8 mouse cellular contexts compared by ENCODE assay signal in genomic region chr15:83148395-83148794, GRCm38 (mm10). TPM values are rescaled to one million over a fixed set of nuclear protein-coding genes. Genes with fewer than 3 reads are reported as not detected.
DNase-seq lines count a peak whose midpoint lies in the region; ATAC-seq and TF ChIP-seq lines count a peak whose summit lies in the region.

No protein-coding gene starts in this region.

- peaks cover 10% of the 10 kb centered on the region for H3K4me1 ChIP-seq in heart, postnatal 0 days (ENCODE audit: control insufficient read depth, insufficient read depth)
- peaks cover 10% of the 10 kb centered on the region for H3K4me1 ChIP-seq in forebrain, embryonic 14.5 days (ENCODE audit: control insufficient read depth, insufficient read depth, low read length)
- peaks cover 19% of the 10 kb centered on the region for H3K4me1 ChIP-seq in liver, embryonic 16.5 days (ENCODE audit: control insufficient read depth, low read depth, low read length)

- peak overlapping the region; percentile 97 for H3K4me3 ChIP-seq in heart, postnatal 0 days (ENCODE audit: low read depth, low read length)
- peak overlapping the region; percentile 89 for H3K4me3 ChIP-seq in forebrain, embryonic 14.5 days (ENCODE audit: low read depth, low read length)
- H3K4me3 ChIP-seq in liver, embryonic 16.5 days (ENCODE audit: low read depth, low read length): peak overlapping the region; percentile 99

- TF ChIP-seq CTCF in heart, postnatal 0 days (IDR thresholded peaks at IDR 0.05; ENCODE audit: low read depth): no peak

- TF ChIP-seq EP300 in heart, postnatal 0 days (IDR thresholded peaks at IDR 0.05; ENCODE audit: low read depth): no peak

- WGBS in heart, postnatal 0 days: 2% methylated on average over 21 of the region's 21 CpGs
- WGBS in forebrain, embryonic 14.5 days: 3% methylated on average over 21 of the region's 21 CpGs
- 2% methylated on average over 21 of the region's 21 CpGs for WGBS in liver, embryonic 16.5 days (ENCODE audit: insufficient replicate concordance)

- ATAC-seq in heart, postnatal 0 days (ENCODE audit: insufficient read depth, low read depth): no peak
- ATAC-seq in forebrain, embryonic 14.5 days: no peak
- ATAC-seq in liver, embryonic 16.5 days (ENCODE audit: low read depth): no peak
- ATAC-seq in frontal cortex, adult (ENCODE audit: low TSS enrichment): no peak

- H3K27me3 ChIP-seq in heart, postnatal 0 days (ENCODE audit: control insufficient read depth, insufficient read depth, low read length): no peaks in the 10 kb centered on the region
- no peaks in the 10 kb centered on the region for H3K27me3 ChIP-seq in forebrain, embryonic 14.5 days (replicated peaks; ENCODE audit: control insufficient read depth, insufficient read depth, low read length)
- no peaks in the 10 kb centered on the region for H3K27me3 ChIP-seq in liver, embryonic 16.5 days (ENCODE audit: control insufficient read depth, insufficient read depth, low read depth, low read length)

- H3K27ac ChIP-seq in heart, postnatal 0 days (ENCODE audit: low read depth): peak overlapping the region; percentile 96
- H3K27ac ChIP-seq in forebrain, embryonic 14.5 days (ENCODE audit: low read depth, low read length): peak overlapping the region; percentile 97
- H3K27ac ChIP-seq in liver, embryonic 16.5 days (ENCODE audit: low read length): peak overlapping the region; percentile 99

- peak overlapping the region; percentile 66 for H3K4me2 ChIP-seq in heart, postnatal 0 days (ENCODE audit: low read depth, low read length)
- H3K4me2 ChIP-seq in forebrain, embryonic 14.5 days (ENCODE audit: low read length): peak overlapping the region; percentile 77
- peak overlapping the region; percentile 93 for H3K4me2 ChIP-seq in liver, embryonic 16.5 days (ENCODE audit: low read depth, low read length)

- DNase-seq in heart, postnatal 0 days (ENCODE audit: low spot score): no peak
- DNase-seq in heart, adult 8-10 months (ENCODE audit: low spot score): no peak
- peak; percentile 73 for DNase-seq in MN1 (ENCODE audit: low spot score)
- peak; percentile 3 for DNase-seq in forebrain, embryonic 14.5 days (ENCODE audit: low spot score)
- DNase-seq in B cell, adult 2 months: no peak
- DNase-seq in kidney, adult 18-20 months: no peak

- H3K9me3 ChIP-seq in heart, postnatal 0 days (replicated peaks; ENCODE audit: control insufficient read depth, low read length): no peaks in the 10 kb centered on the region
- H3K9me3 ChIP-seq in forebrain, embryonic 14.5 days (replicated peaks; ENCODE audit: control insufficient read depth, low read length): no peaks in the 10 kb centered on the region
- no peaks in the 10 kb centered on the region for H3K9me3 ChIP-seq in liver, embryonic 16.5 days (replicated peaks; ENCODE audit: control insufficient read depth, low read length)

- peaks cover 15% of the 10 kb centered on the region for H3K36me3 ChIP-seq in heart, postnatal 0 days (replicated peaks; ENCODE audit: control insufficient read depth, insufficient read depth, low read length)
- peaks cover 20% of the 10 kb centered on the region for H3K36me3 ChIP-seq in forebrain, embryonic 14.5 days (ENCODE audit: control insufficient read depth, insufficient read depth, low read length)
- peaks cover 15% of the 10 kb centered on the region for H3K36me3 ChIP-seq in liver, embryonic 16.5 days (ENCODE audit: control insufficient read depth, insufficient read depth)

- H3K9ac ChIP-seq in heart, postnatal 0 days (replicated peaks; ENCODE audit: low read depth, low read length): peak overlapping the region; percentile 91
- peak overlapping the region; percentile 97 for H3K9ac ChIP-seq in forebrain, embryonic 14.5 days (ENCODE audit: low read length)
- H3K9ac ChIP-seq in liver, embryonic 16.5 days (ENCODE audit: low read depth, low read length): peak overlapping the region; percentile 98

RNA-seq across cellular contexts. Expression of gene Poldip3, which starts 0.8 kb away (rescaled TPM):
- total RNA-seq in heart, postnatal 0 days (2014; rRNA removed; ENCODE audit: low replicate concordance): 60.4 and 63.6 TPM in 2 replicates
- polyA plus RNA-seq in heart, postnatal 0 days (2015; fragmentation: Nextera tagmentation; extraction: Ambion mirVana): 36.4 and 38.3 TPM in 2 replicates
- 10 to 100 TPM; 23.5 to 27.1 (median 26.2) TPM for total RNA-seq in heart, adult 8-10 months (2022)
- polyA plus RNA-seq in forebrain, embryonic 14.5 days (2014; fragmentation: Nextera tagmentation; extraction: Ambion mirVana): 158 and 167 TPM in 2 replicates
- polyA plus RNA-seq in liver, embryonic 16.5 days (2015; fragmentation: Nextera tagmentation; extraction: Ambion mirVana): 54.4 and 55.8 TPM in 2 replicates

RNA-seq across cellular contexts. Expression of gene Cyb5r3, which starts 24.0 kb away (rescaled TPM):
- 125 and 166 TPM in 2 replicates for total RNA-seq in heart, postnatal 0 days (2014; rRNA removed; ENCODE audit: low replicate concordance)
- 113 and 117 TPM in 2 replicates for polyA plus RNA-seq in heart, postnatal 0 days (2015; fragmentation: Nextera tagmentation; extraction: Ambion mirVana)
- total RNA-seq in heart, adult 8-10 months (2022): 100 to 1,000 TPM in 2 of 4 experiments, 10 to 100 TPM in 2; 81.4 to 113 (median 96.2) TPM
- polyA plus RNA-seq in forebrain, embryonic 14.5 days (2014; fragmentation: Nextera tagmentation; extraction: Ambion mirVana): 63.3 and 75.1 TPM in 2 replicates
- polyA plus RNA-seq in liver, embryonic 16.5 days (2015; fragmentation: Nextera tagmentation; extraction: Ambion mirVana): 142 and 171 TPM in 2 replicates

RNA-seq across cellular contexts. Expression of gene Rrp7a, which starts 25.8 kb away (rescaled TPM):
- total RNA-seq in heart, postnatal 0 days (2014; rRNA removed; ENCODE audit: low replicate concordance): 116 and 121 TPM in 2 replicates
- polyA plus RNA-seq in heart, postnatal 0 days (2015; fragmentation: Nextera tagmentation; extraction: Ambion mirVana): 24.6 and 26.2 TPM in 2 replicates
- 10 to 100 TPM; 38.9 to 42.7 (median 40.5) TPM for total RNA-seq in heart, adult 8-10 months (2022)
- 64.2 and 67.3 TPM in 2 replicates for polyA plus RNA-seq in forebrain, embryonic 14.5 days (2014; fragmentation: Nextera tagmentation; extraction: Ambion mirVana)
- polyA plus RNA-seq in liver, embryonic 16.5 days (2015; fragmentation: Nextera tagmentation; extraction: Ambion mirVana): 19.4 and 20.3 TPM in 2 replicates

RNA-seq across cellular contexts. Expression of gene Serhl, which starts 59.1 kb away (rescaled TPM):
- 80.4 and 110 TPM in 2 replicates for total RNA-seq in heart, postnatal 0 days (2014; rRNA removed; ENCODE audit: low replicate concordance)
- polyA plus RNA-seq in heart, postnatal 0 days (2015; fragmentation: Nextera tagmentation; extraction: Ambion mirVana): 81.6 and 84.0 TPM in 2 replicates
- total RNA-seq in heart, adult 8-10 months (2022): 10 to 100 TPM; 47.4 to 64.0 (median 62.0) TPM
- polyA plus RNA-seq in forebrain, embryonic 14.5 days (2014; fragmentation: Nextera tagmentation; extraction: Ambion mirVana): 32.7 and 37.6 TPM in 2 replicates
- 15.8 and 16.6 TPM in 2 replicates for polyA plus RNA-seq in liver, embryonic 16.5 days (2015; fragmentation: Nextera tagmentation; extraction: Ambion mirVana)

Comparison
In these comparisons a context has a peak if more than half of its experiments do, and no peak if none do; other contexts are left out.
1. DNase-seq: peak in MN1 (single experiment) and forebrain, embryonic 14.5 days (single experiment); none in heart, postnatal 0 days (single experiment), heart, adult 8-10 months (single experiment), B cell, adult 2 months (0 of 2) and kidney, adult 18-20 months (single experiment).
2. Peak in every context shown above with its lines, with median percentiles within 50 percentile points of each other: H3K27ac ChIP-seq, H3K4me2 ChIP-seq, H3K4me3 ChIP-seq and H3K9ac ChIP-seq.